Mouse (Mus musculus): ENCODE data around the gene Cldn22.

GRCm38 (mm10) chr8:47784436-47784835 lies 39.8 kb upstream of the Cldn22 start:
- TF ChIP-seq ZC3H11A (IDR thresholded peaks at IDR 0.05; ENCODE audit: borderline replicate concordance, low read depth, low read length) (no peak), CHD2 (IDR thresholded peaks at IDR 0.05; ENCODE audit: low read depth, low read length) (no peak), HCFC1 (IDR thresholded peaks at IDR 0.05; ENCODE audit: borderline replicate concordance, insufficient read depth, low read length) (no peak), ZNF384 (IDR thresholded peaks at IDR 0.05; ENCODE audit: low read depth, low read length) (no peak), MAFK (IDR thresholded peaks at IDR 0.05; ENCODE audit: insufficient read depth, low read depth, low read length) (no peak)

All from ES-E14 (cell line).